Comparison of ENCODE assay signal across 8 mouse cellular contexts in genomic region chr1:86303063-86303872, GRCm38 (mm10). TPM values are rescaled to one million over a fixed set of nuclear protein-coding genes. Genes with fewer than 3 reads are reported as not detected.
DNase-seq lines count a peak whose midpoint lies in the region; ATAC-seq lines count a peak whose summit lies in the region.

No protein-coding gene starts in this region.

- peak; percentile 46 to 64 for ATAC-seq in hematopoietic stem cell, adult 5-6 weeks (replicated peaks in 1 of 2; ENCODE audit: insufficient read depth in 1 of 2, low FRiP score in 2 of 2, low TSS enrichment in 1 of 2, low read depth in 1 of 2, poor library complexity in 2 of 2, severe bottlenecking in 2 of 2)

- H3K27me3 ChIP-seq in forebrain, embryonic 10.5 days (ENCODE audit: poor library complexity, severe bottlenecking): peaks cover 90% of the 10 kb centered on the region

- peaks cover 50% of the 10 kb centered on the region for H3K4me1 ChIP-seq in forebrain, embryonic 10.5 days

- peaks cover 14% of the 10 kb centered on the region for H3K36me3 ChIP-seq in forebrain, embryonic 10.5 days (replicated peaks)

- DNase-seq in ES-CJ7 (ENCODE audit: low read depth, low spot score) (peak; percentile 95), adipocyte (ENCODE audit: low spot score) (no peak)
- peak; percentile 25 for DNase-seq in brain, adult 2 months (ENCODE audit: low read depth, low spot score)
- peak; percentile 77 for DNase-seq in forebrain, embryonic 10.5 days (ENCODE audit: extremely low spot score, low spot score)
- DNase-seq in layer of hippocampus, postnatal 10 days (ENCODE audit: low spot score in 2 of 2): peak; percentile 60 to 72
- DNase-seq in lung, postnatal 10 days: peak; percentile 82
- peak; percentile 59 for DNase-seq in retina, embryonic 14.5 days (ENCODE audit: low spot score)

- H3K4me3 ChIP-seq in forebrain, embryonic 10.5 days: peak overlapping the region; percentile 74

- H3K9me3 ChIP-seq in forebrain, embryonic 10.5 days: peaks cover 7% of the 10 kb centered on the region; the same call in 1 of the 2 replicates

- peak overlapping the region; percentile 81 for H3K27ac ChIP-seq in forebrain, embryonic 10.5 days

- WGBS in forebrain, embryonic 10.5 days: under 1% methylated on average over 65 of the region's 65 CpGs

RNA-seq across cellular contexts. Expression of gene B3gnt7, which starts 0.6 kb away (rescaled TPM):
- 4.5 and 4.9 TPM in 2 replicates for polyA plus RNA-seq in forebrain, embryonic 10.5 days (2016; fragmentation: Nextera tagmentation; extraction: Ambion mirVana)
- 1.3 and 2.1 TPM in 2 replicates for total RNA-seq in hematopoietic stem cell, adult 5-6 weeks (2017)
- total RNA-seq in layer of hippocampus, postnatal 10 days (2021): 1 to 10 TPM; 3.6 to 3.9 TPM

RNA-seq across cellular contexts. Expression of gene Ncl, which starts 55.9 kb away (rescaled TPM):
- 644 and 705 TPM in 2 replicates for polyA plus RNA-seq in forebrain, embryonic 10.5 days (2016; fragmentation: Nextera tagmentation; extraction: Ambion mirVana)
- 725 and 1,004 TPM in 2 replicates for total RNA-seq in hematopoietic stem cell, adult 5-6 weeks (2017)
- 100 to 1,000 TPM; 192 to 208 TPM for total RNA-seq in layer of hippocampus, postnatal 10 days (2021)
